7 mouse cellular contexts compared by ENCODE assay signal in the genomic region with DNA sequence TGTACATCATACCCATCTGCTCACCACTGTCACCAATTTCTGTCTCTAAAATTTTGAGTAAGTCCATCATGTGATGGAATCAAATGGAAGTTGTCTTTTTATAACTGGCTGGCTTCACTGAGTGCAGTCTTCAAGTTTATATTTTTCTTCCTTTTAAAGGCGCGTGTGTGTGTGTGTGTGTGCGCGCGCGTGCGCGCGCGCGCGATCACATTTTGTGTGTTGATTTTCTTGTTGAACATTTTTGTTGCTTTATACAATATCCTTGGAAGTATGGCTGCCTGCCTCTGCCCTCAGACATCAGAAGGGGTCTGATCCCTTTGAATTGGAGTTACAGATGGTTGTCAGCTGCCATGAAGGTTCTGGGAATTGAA. TPM values are rescaled to one million over a fixed set of nuclear protein-coding genes. Genes with fewer than 3 reads are reported as not detected.
DNase-seq lines count a peak whose midpoint lies in the region; ATAC-seq and TF ChIP-seq lines count a peak whose summit lies in the region.

No protein-coding gene starts in this region.

- TF ChIP-seq CTCF in left cerebral cortex, adult 2 months (IDR thresholded peaks at IDR 0.05) = no peak

- no peaks in the 10 kb centered on the region for H3K9me3 ChIP-seq in hindbrain, embryonic 11.5 days (ENCODE audit: control insufficient read depth, low read length)
- no peaks in the 10 kb centered on the region for H3K9me3 ChIP-seq in midbrain, embryonic 12.5 days

- peak overlapping the region; percentile 71; the same call in 1 of the 2 replicates for H3K9ac ChIP-seq in hindbrain, embryonic 11.5 days (ENCODE audit: low read depth, low read length)
- peak overlapping the region; percentile 100 for H3K9ac ChIP-seq in midbrain, embryonic 12.5 days (replicated peaks)

- intact Hi-C loops in left cerebral cortex, adult 2 months (cut with DNase I) = loop anchor here (5.0 kb wide), 2 partner anchors 246 to 504 kb away; a partner anchor contains a TSS
- intact Hi-C loops in left cerebral cortex, postnatal 4 days (cut with DNase I) = no loop called here
- intact Hi-C loops in gastrocnemius, postnatal 36 days (cut with DNase I) = no loop called here

- peak overlapping the region; percentile 80 for H3K4me2 ChIP-seq in hindbrain, embryonic 11.5 days (replicated peaks; ENCODE audit: low read depth, low read length)
- H3K4me2 ChIP-seq in midbrain, embryonic 12.5 days (replicated peaks) = peak overlapping the region; percentile 81

- no peak for DNase-seq in left cerebral cortex, adult 2 months (ENCODE audit: extremely low spot score in 1 of 2, low spot score in 2 of 2)
- no peak for DNase-seq in left cerebral cortex, postnatal 4 days
- DNase-seq in cerebellum, postnatal 25 days = peak; percentile 24 to 42
- no peak for DNase-seq in hindbrain, embryonic 11.5 days (ENCODE audit: low spot score)
- DNase-seq in gastrocnemius, postnatal 36 days = no peak
- no peak for DNase-seq in spleen, adult 12 weeks (ENCODE audit: low spot score)

- 0 out of 2 replicates have a peak, but pooled peaks cover 3% of the 10 kb centered on the region for H3K4me1 ChIP-seq in hindbrain, embryonic 11.5 days (replicated peaks; ENCODE audit: control insufficient read depth, insufficient read depth, low read length)
- peaks cover 16% of the 10 kb centered on the region for H3K4me1 ChIP-seq in midbrain, embryonic 12.5 days

- no peak for ATAC-seq in hindbrain, embryonic 11.5 days (ENCODE audit: low FRiP score)
- ATAC-seq in midbrain, embryonic 12.5 days (ENCODE audit: low FRiP score, low read depth) = no peak

- peaks cover 12% of the 10 kb centered on the region for H3K36me3 ChIP-seq in hindbrain, embryonic 11.5 days (ENCODE audit: control insufficient read depth, insufficient read depth, low read length)
- peaks cover 25% of the 10 kb centered on the region for H3K36me3 ChIP-seq in midbrain, embryonic 12.5 days

- no peaks in the 10 kb centered on the region for H3K27me3 ChIP-seq in hindbrain, embryonic 11.5 days (ENCODE audit: control insufficient read depth, insufficient read depth, low read length)
- H3K27me3 ChIP-seq in midbrain, embryonic 12.5 days = no peaks in the 10 kb centered on the region; the same call in 1 of the 2 replicates

- H3K4me3 ChIP-seq in left cerebral cortex, adult 2 months = peak overlapping the region; percentile 92
- H3K4me3 ChIP-seq in hindbrain, embryonic 11.5 days (ENCODE audit: low read depth, low read length) = peak overlapping the region; percentile 96
- peak overlapping the region; percentile 97 for H3K4me3 ChIP-seq in midbrain, embryonic 12.5 days

- 68% methylated on average over 12 of the region's 12 CpGs for WGBS in hindbrain, embryonic 11.5 days
- WGBS in midbrain, embryonic 12.5 days = 54% methylated on average over 12 of the region's 12 CpGs

- H3K27ac ChIP-seq in left cerebral cortex, adult 2 months = peak overlapping the region; percentile 95
- no peak overlapping the region for H3K27ac ChIP-seq in hindbrain, embryonic 11.5 days (ENCODE audit: low read depth, low read length)
- H3K27ac ChIP-seq in midbrain, embryonic 12.5 days (replicated peaks) = peak overlapping the region; percentile 95

RNA-seq across cellular contexts. Expression of a gene that starts 0.8 kb away (rescaled TPM):
- 100 to 1,000 TPM; 381 to 396 TPM for total RNA-seq in left cerebral cortex, adult 2 months (2021)
- 100 to 1,000 TPM; 527 to 532 TPM for total RNA-seq in left cerebral cortex, postnatal 4 days (2021)
- 643 and 708 TPM in 2 replicates for polyA plus RNA-seq in hindbrain, embryonic 11.5 days (2014; fragmentation: Nextera tagmentation; extraction: Ambion mirVana)
- 524 and 538 TPM in 2 replicates for polyA plus RNA-seq in midbrain, embryonic 12.5 days (2016; fragmentation: Nextera tagmentation; extraction: Ambion mirVana)
- total RNA-seq in gastrocnemius, postnatal 36 days (2021) = 100 to 1,000 TPM; 326 to 382 TPM

RNA-seq across cellular contexts. Expression of a gene that starts 16.1 kb away (rescaled TPM):
- total RNA-seq in left cerebral cortex, adult 2 months (2021) = 1 to 10 TPM; 6.7 to 8.1 TPM
- 1 to 10 TPM; 3.5 to 3.9 TPM for total RNA-seq in left cerebral cortex, postnatal 4 days (2021)
- polyA plus RNA-seq in hindbrain, embryonic 11.5 days (2014; fragmentation: Nextera tagmentation; extraction: Ambion mirVana) = 11.0 and 12.9 TPM in 2 replicates
- 11.7 and 12.1 TPM in 2 replicates for polyA plus RNA-seq in midbrain, embryonic 12.5 days (2016; fragmentation: Nextera tagmentation; extraction: Ambion mirVana)
- 1 to 10 TPM; 2.0 to 2.4 TPM for total RNA-seq in gastrocnemius, postnatal 36 days (2021)

Comparison
In these comparisons a context has a peak if more than half of its experiments do, and no peak if none do; other contexts are left out.
1. DNase-seq: peak in cerebellum, postnatal 25 days (2 of 2); none in left cerebral cortex, adult 2 months (0 of 2), left cerebral cortex, postnatal 4 days (single experiment), hindbrain, embryonic 11.5 days (single experiment), gastrocnemius, postnatal 36 days (0 of 2) and spleen, adult 12 weeks (single experiment).
2. Peak in every context shown above with its lines, with median percentiles within 50 percentile points of each other: H3K4me3 ChIP-seq.